Mouse (Mus musculus): ENCODE data around the gene Scrn1. TPM values are rescaled to one million over a fixed set of nuclear protein-coding genes. Genes with fewer than 3 reads are reported as not detected.

Gene Scrn1
- polyA plus RNA-seq, 1 experiment = 25.5 TPM

- Histone ChIP-seq H3K4me3 (no peak overlapping the region), H3K4me2 (ENCODE audit: low read depth) (no peak overlapping the region), H3K79me2 (ENCODE audit: control insufficient read depth, insufficient read depth) (no peaks in the 10 kb centered on the region), H3K36me3 (ENCODE audit: control insufficient read depth, insufficient read depth) (no peaks in the 10 kb centered on the region), H3ac (ENCODE audit: control insufficient read depth, insufficient read length) (no peak overlapping the region), H3K27me3 (ENCODE audit: control insufficient read depth, insufficient read depth, insufficient read length) (peaks cover 21% of the 10 kb centered on the region)
- TF ChIP-seq MYOD1 (IDR thresholded peaks at IDR 0.05; ENCODE audit: control insufficient read depth in 1 of 3, insufficient read length in 2 of 3, low read depth in 2 of 3) (peak in 1 of 3 experiments; percentile 32), MYOG (IDR thresholded peaks at IDR 0.05; ENCODE audit: control insufficient read depth in 1 of 3, insufficient read depth in 1 of 3, insufficient read length in 2 of 3, low read depth in 2 of 3) (no peak)
Observed at GRCm38 (mm10) chr6:54478646-54479324, 87.5 kb downstream of the Scrn1 start.

- Histone ChIP-seq H3K36me3 (ENCODE audit: control insufficient read depth, insufficient read depth) (no peaks in the 10 kb centered on the region), H3K4me2 (ENCODE audit: low read depth) (no peak overlapping the region), H3K79me2 (ENCODE audit: control insufficient read depth, insufficient read depth) (no peaks in the 10 kb centered on the region), H3K4me3 (no peak overlapping the region), H3K27me3 (ENCODE audit: control insufficient read depth, insufficient read depth, insufficient read length) (peaks cover 21% of the 10 kb centered on the region), H3ac (ENCODE audit: control insufficient read depth, insufficient read length) (no peak overlapping the region)
- TF ChIP-seq REST (IDR thresholded peaks at IDR 0.05; ENCODE audit: insufficient read depth, insufficient read length) (no peak), CEBPB (IDR thresholded peaks at IDR 0.05; ENCODE audit: insufficient read depth, poor library complexity, severe bottlenecking) (no peak), E2F4 (IDR thresholded peaks at IDR 0.05; ENCODE audit: insufficient read depth) (no peak), SRF (IDR thresholded peaks at IDR 0.05; ENCODE audit: control insufficient read depth, insufficient read length, low read depth) (no peak), POLR2AphosphoS2 (IDR thresholded peaks at IDR 0.05; ENCODE audit: insufficient read length, low read depth) (no peak), POLR2A (IDR thresholded peaks at IDR 0.05; ENCODE audit: insufficient read length, low read depth) (no peak), TCF12 (IDR thresholded peaks at IDR 0.05; ENCODE audit: insufficient read depth, poor library complexity, severe bottlenecking) (no peak), MYOG (IDR thresholded peaks at IDR 0.05; ENCODE audit: control insufficient read depth in 1 of 3, insufficient read depth in 1 of 3, insufficient read length in 2 of 3, low read depth in 2 of 3) (no peak), MYOD1 (IDR thresholded peaks at IDR 0.05; ENCODE audit: control insufficient read depth in 1 of 3, insufficient read length in 2 of 3, low read depth in 2 of 3) (no peak), TCF3 (IDR thresholded peaks at IDR 0.05; ENCODE audit: insufficient read length, low read depth) (no peak), MAX (IDR thresholded peaks at IDR 0.05; ENCODE audit: low read depth) (no peak)
Observed at GRCm38 (mm10) chr6:54475926-54476667, 90.2 kb downstream of the Scrn1 start.

- Histone ChIP-seq H3K36me3 (ENCODE audit: control insufficient read depth, insufficient read depth) (no peaks in the 10 kb centered on the region), H3ac (ENCODE audit: control insufficient read depth, insufficient read length) (no peak overlapping the region), H3K27me3 (ENCODE audit: control insufficient read depth, insufficient read depth, insufficient read length) (peaks cover 14% of the 10 kb centered on the region), H3K4me3 (no peak overlapping the region), H3K4me2 (ENCODE audit: low read depth) (no peak overlapping the region), H3K79me2 (ENCODE audit: control insufficient read depth, insufficient read depth) (no peaks in the 10 kb centered on the region)
- TF ChIP-seq USF1 (IDR thresholded peaks at IDR 0.05; ENCODE audit: low read depth) (no peak), TCF12 (IDR thresholded peaks at IDR 0.05; ENCODE audit: insufficient read depth, poor library complexity, severe bottlenecking) (no peak), REST (IDR thresholded peaks at IDR 0.05; ENCODE audit: insufficient read depth, insufficient read length) (no peak), CEBPB (IDR thresholded peaks at IDR 0.05; ENCODE audit: insufficient read depth, poor library complexity, severe bottlenecking) (no peak), SRF (IDR thresholded peaks at IDR 0.05; ENCODE audit: control insufficient read depth, insufficient read length, low read depth) (no peak), E2F4 (IDR thresholded peaks at IDR 0.05; ENCODE audit: insufficient read depth) (no peak), MAX (IDR thresholded peaks at IDR 0.05; ENCODE audit: low read depth) (no peak)
Observed at GRCm38 (mm10) chr6:54472846-54473715, 93.2 kb downstream of the Scrn1 start.

GRCm38 (mm10) chr6:54471866-54472265, 94.4 kb downstream of the Scrn1 start:
- Histone ChIP-seq H3K79me2 (ENCODE audit: control insufficient read depth, insufficient read depth) (no peaks in the 10 kb centered on the region), H3K36me3 (ENCODE audit: control insufficient read depth, insufficient read depth) (no peaks in the 10 kb centered on the region), H3ac (ENCODE audit: control insufficient read depth, insufficient read length) (no peak overlapping the region), H3K4me2 (ENCODE audit: low read depth) (no peak overlapping the region), H3K4me3 (no peak overlapping the region), H3K27me3 (ENCODE audit: control insufficient read depth, insufficient read depth, insufficient read length) (peaks cover 7% of the 10 kb centered on the region)
- TF ChIP-seq MAX (IDR thresholded peaks at IDR 0.05; ENCODE audit: low read depth) (no peak), POLR2AphosphoS2 (IDR thresholded peaks at IDR 0.05; ENCODE audit: insufficient read length, low read depth) (no peak), TCF12 (IDR thresholded peaks at IDR 0.05; ENCODE audit: insufficient read depth, poor library complexity, severe bottlenecking) (no peak)

GRCm38 (mm10) chr6:54467371-54467770, 98.9 kb downstream of the Scrn1 start:
- Histone ChIP-seq H3K27me3 (ENCODE audit: control insufficient read depth, insufficient read depth, insufficient read length) (peaks cover 26% of the 10 kb centered on the region), H3ac (ENCODE audit: control insufficient read depth, insufficient read length) (no peak overlapping the region), H3K4me3 (no peak overlapping the region), H3K4me2 (ENCODE audit: low read depth) (no peak overlapping the region), H3K36me3 (ENCODE audit: control insufficient read depth, insufficient read depth) (no peaks in the 10 kb centered on the region), H3K79me2 (ENCODE audit: control insufficient read depth, insufficient read depth) (no peaks in the 10 kb centered on the region)
- TF ChIP-seq REST (IDR thresholded peaks at IDR 0.05; ENCODE audit: insufficient read depth, insufficient read length) (no peak), MYOD1 (IDR thresholded peaks at IDR 0.05; ENCODE audit: control insufficient read depth in 1 of 3, insufficient read length in 2 of 3, low read depth in 2 of 3) (peak in 1 of 3 experiments; percentile 19), MYOG (IDR thresholded peaks at IDR 0.05; ENCODE audit: control insufficient read depth in 1 of 3, insufficient read depth in 1 of 3, insufficient read length in 2 of 3, low read depth in 2 of 3) (peak in 1 of 3 experiments; percentile 16), MAX (IDR thresholded peaks at IDR 0.05; ENCODE audit: low read depth) (no peak), TCF12 (IDR thresholded peaks at IDR 0.05; ENCODE audit: insufficient read depth, poor library complexity, severe bottlenecking) (no peak)
